In the genomic region with DNA sequence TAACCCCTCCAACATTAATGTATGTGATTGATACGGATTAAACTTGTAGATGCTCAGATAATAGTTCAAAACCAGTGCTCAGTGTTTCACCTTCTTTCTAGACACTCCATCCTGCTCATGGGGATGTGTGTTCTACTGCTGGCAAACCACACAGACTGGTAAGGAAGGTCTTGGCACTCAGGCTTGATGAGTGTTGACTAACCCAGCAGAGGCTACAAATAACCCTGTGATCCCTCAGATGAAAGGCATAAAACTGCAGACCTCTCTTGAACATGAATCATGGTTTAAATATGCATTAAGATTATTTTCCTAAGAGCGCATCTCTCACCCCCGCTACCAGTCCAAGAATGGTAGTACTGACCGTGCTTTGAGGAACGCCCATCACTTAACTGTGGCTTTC, we compare ENCODE assay signal across 26 mouse cellular contexts.
DNase-seq lines count a peak whose midpoint lies in the region; ATAC-seq and TF ChIP-seq lines count a peak whose summit lies in the region.
"Had no signal": no experiment of that assay in that cellular context is flagged by ENCODE, and none has a peak within 500 bp of the region (broad histone marks: within the 10 kb centered on the region; RNA-seq: fewer than 3 reads in every experiment).

No protein-coding gene starts in this region.

- no peaks in the 10 kb centered on the region for H3K27me3 ChIP-seq in myocyte (ENCODE audit: control insufficient read depth, insufficient read depth, insufficient read length)
- no peaks in the 10 kb centered on the region for H3K27me3 ChIP-seq in forebrain, embryonic 16.5 days (replicated peaks; ENCODE audit: control insufficient read depth, insufficient read depth, low read length)
- H3K27me3 ChIP-seq: CH12.LX; embryonic facial prominence, embryonic 13.5 days; embryonic facial prominence, embryonic 15.5 days; forebrain, embryonic 12.5 days had no signal

- H3K79me2 ChIP-seq in myocyte (ENCODE audit: control insufficient read depth, insufficient read depth), result no peaks in the 10 kb centered on the region

- no peak overlapping the region for H3K9ac ChIP-seq in forebrain, embryonic 16.5 days (replicated peaks; ENCODE audit: low read depth, low read length)
- H3K9ac ChIP-seq: embryonic facial prominence, embryonic 13.5 days; embryonic facial prominence, embryonic 15.5 days; forebrain, embryonic 12.5 days; forebrain, postnatal 0 days had no signal

- WGBS in forebrain, embryonic 16.5 days, result 94% methylated on average over 5 of the region's 5 CpGs

- no peaks in the 10 kb centered on the region for H3K9me3 ChIP-seq in forebrain, embryonic 16.5 days (ENCODE audit: control insufficient read depth, low read length)
- H3K9me3 ChIP-seq: embryonic facial prominence, embryonic 13.5 days; embryonic facial prominence, embryonic 15.5 days; forebrain, embryonic 12.5 days; G1E had no signal

- no peaks in the 10 kb centered on the region for H3K4me1 ChIP-seq in forebrain, embryonic 16.5 days (replicated peaks; ENCODE audit: control insufficient read depth, insufficient read depth, low read length)
- H3K4me1 ChIP-seq: embryonic facial prominence, embryonic 13.5 days; embryonic facial prominence, embryonic 15.5 days; forebrain, embryonic 10.5 days; forebrain, embryonic 12.5 days had no signal

- no peaks in the 10 kb centered on the region for H3K36me3 ChIP-seq in myocyte (ENCODE audit: control insufficient read depth, insufficient read depth)
- no peaks in the 10 kb centered on the region for H3K36me3 ChIP-seq in forebrain, embryonic 16.5 days (ENCODE audit: control insufficient read depth, insufficient read depth)
- H3K36me3 ChIP-seq: embryonic facial prominence, embryonic 13.5 days; embryonic facial prominence, embryonic 15.5 days; forebrain, embryonic 10.5 days; forebrain, embryonic 12.5 days; G1E had no signal

- no peak overlapping the region for H3K4me3 ChIP-seq in myocyte
- no peak overlapping the region for H3K4me3 ChIP-seq in gastrocnemius, adult 2 months
- no peak overlapping the region for H3K4me3 ChIP-seq in forebrain, embryonic 16.5 days (replicated peaks; ENCODE audit: low read length)
- H3K4me3 ChIP-seq: embryonic facial prominence, embryonic 13.5 days; embryonic facial prominence, embryonic 15.5 days; erythroblast, embryonic 14.5 days; forebrain, embryonic 10.5 days; forebrain, embryonic 12.5 days had no signal

- intact Hi-C loops in gastrocnemius, adult 2 months (cut with DNase I), result no loop called here

- ATAC-seq in forebrain, embryonic 16.5 days, result no peak
- no peak for ATAC-seq in CD4-positive, CD25-positive, alpha-beta regulatory T cell, adult 4 months
- ATAC-seq: forebrain, embryonic 14.5 days; forebrain, postnatal 0 days had no signal

- TF ChIP-seq CTCF in gastrocnemius, adult 2 months (IDR thresholded peaks at IDR 0.05), result no peak

- no peak for TF ChIP-seq POLR2A in myocyte (IDR thresholded peaks at IDR 0.05; ENCODE audit: insufficient read length, low read depth)

- no peak overlapping the region for H3ac ChIP-seq in myocyte (ENCODE audit: control insufficient read depth, insufficient read length)

- H3K27ac ChIP-seq in gastrocnemius, adult 2 months, result no peak overlapping the region
- H3K27ac ChIP-seq in forebrain, embryonic 16.5 days (ENCODE audit: low read length), result no peak overlapping the region
- H3K27ac ChIP-seq: embryonic facial prominence, embryonic 13.5 days; embryonic facial prominence, embryonic 15.5 days; forebrain, embryonic 10.5 days; forebrain, embryonic 12.5 days had no signal

- peak; percentile 21 for DNase-seq in 3134 (ENCODE audit: extremely low read depth, insufficient read length, low spot score)
- DNase-seq in 3T3-L1 (ENCODE audit: low read depth, low spot score), result peak; percentile 57
- DNase-seq in NIH3T3 (ENCODE audit: low read depth), result peak; percentile 36
- DNase-seq in gastrocnemius, adult 2 months, result no peak
- DNase-seq: adrenal gland, adult 2 months; adrenal gland, postnatal 10 days; adrenal gland, postnatal 25 days; cerebellum, adult 11 months; cerebellum, adult 18-20 months; cerebellum, adult 8-10 months; cerebellum, adult 9-11 months; cerebellum, postnatal 14 days; cerebellum, postnatal 36 days; embryo, embryonic 11 days; forebrain, postnatal 0 days had no signal

- H3K4me2 ChIP-seq in myocyte (ENCODE audit: low read depth), result peak overlapping the region; percentile 31
- no peak overlapping the region for H3K4me2 ChIP-seq in forebrain, embryonic 16.5 days (ENCODE audit: low read length)
- H3K4me2 ChIP-seq: embryonic facial prominence, embryonic 13.5 days; embryonic facial prominence, embryonic 15.5 days; forebrain, embryonic 12.5 days had no signal

TF ChIP-seq in myocyte, 11 proteins besides CTCF, POLR2A, EP300 and RAD21:
- TF ChIP-seq MAX (IDR thresholded peaks at IDR 0.05; ENCODE audit: low read depth) (no peak), USF1 (IDR thresholded peaks at IDR 0.05; ENCODE audit: low read depth) (no peak), E2F4 (IDR thresholded peaks at IDR 0.05; ENCODE audit: insufficient read depth) (no peak), REST (IDR thresholded peaks at IDR 0.05; ENCODE audit: insufficient read depth, insufficient read length) (no peak), TCF3 (IDR thresholded peaks at IDR 0.05; ENCODE audit: insufficient read length, low read depth) (no peak), CEBPB (IDR thresholded peaks at IDR 0.05; ENCODE audit: insufficient read depth, poor library complexity, severe bottlenecking) (no peak), MYOG (IDR thresholded peaks at IDR 0.05; ENCODE audit: control insufficient read depth in 1 of 3, insufficient read depth in 1 of 3, insufficient read length in 2 of 3, low read depth in 2 of 3) (no peak)
